Mouse (Mus musculus): ENCODE measurements at regions not wholly inside any gene's neighbourhood (a gene's known extent, or its start where the extent isn't known, plus 50 kb on each side); places are given as distances from the start of the nearest gene placed in this dataset.

GRCm38 (mm10) chr1:190067181-190067580 lies 103.3 kb downstream of the Prox1 start:
- WGBS: 83% methylated on average over 3 of the region's 3 CpGs
- Histone ChIP-seq H3K27ac (ENCODE audit: insufficient read depth, low read depth, low read length) (no peak overlapping the region), H3K4me3 (ENCODE audit: insufficient read depth, low read depth, low read length) (no peak overlapping the region), H3K36me3 (ENCODE audit: control insufficient read depth, insufficient read depth, low read length) (no peaks in the 10 kb centered on the region), H3K4me1 (ENCODE audit: control insufficient read depth, insufficient read depth, low read length) (no peaks in the 10 kb centered on the region), H3K27me3 (replicated peaks; ENCODE audit: control insufficient read depth, insufficient read depth, low read length) (no peaks in the 10 kb centered on the region)
- TF ChIP-seq CTCF (conservative IDR thresholded peaks at IDR 0.05; ENCODE audit: insufficient read depth, insufficient read length, low read depth, low read length): no peak
- no peak for TF ChIP-seq POLR2A (IDR thresholded peaks at IDR 0.05; ENCODE audit: low read depth, low read length)
- no peak for DNase-seq

- no peaks in the 10 kb centered on the region for H3K27me3 ChIP-seq (replicated peaks; ENCODE audit: control insufficient read depth, insufficient read depth, low read length)
- H3K4me1 ChIP-seq (ENCODE audit: control insufficient read depth, insufficient read depth, low read length): no peaks in the 10 kb centered on the region
- WGBS: 67% methylated on average over 9 of the region's 9 CpGs
- no peak for DNase-seq
- no peak overlapping the region for H3K27ac ChIP-seq (ENCODE audit: insufficient read depth, low read depth, low read length)
- no peaks in the 10 kb centered on the region for H3K36me3 ChIP-seq (ENCODE audit: control insufficient read depth, insufficient read depth, low read length)
- TF ChIP-seq POLR2A (IDR thresholded peaks at IDR 0.05; ENCODE audit: low read depth, low read length): no peak
- TF ChIP-seq CTCF (conservative IDR thresholded peaks at IDR 0.05; ENCODE audit: insufficient read depth, insufficient read length, low read depth, low read length): no peak
- no peak overlapping the region for H3K4me3 ChIP-seq (ENCODE audit: insufficient read depth, low read depth, low read length)
These were observed 104.1 kb downstream of the Prox1 start for GRCm38 (mm10) chr1:190066426-190066825.

- H3K36me3 ChIP-seq (ENCODE audit: control insufficient read depth, insufficient read depth, low read length): no peaks in the 10 kb centered on the region
- H3K27ac ChIP-seq (ENCODE audit: insufficient read depth, low read depth, low read length): no peak overlapping the region
- H3K4me1 ChIP-seq (ENCODE audit: control insufficient read depth, insufficient read depth, low read length): no peaks in the 10 kb centered on the region
- 58% methylated on average over 9 of the region's 9 CpGs for WGBS
- H3K4me3 ChIP-seq (ENCODE audit: insufficient read depth, low read depth, low read length): no peak overlapping the region
- TF ChIP-seq CTCF (conservative IDR thresholded peaks at IDR 0.05; ENCODE audit: insufficient read depth, insufficient read length, low read depth, low read length) (no peak), POLR2A (IDR thresholded peaks at IDR 0.05; ENCODE audit: low read depth, low read length) (no peak)
- DNase-seq: no peak
- H3K27me3 ChIP-seq (replicated peaks; ENCODE audit: control insufficient read depth, insufficient read depth, low read length): no peaks in the 10 kb centered on the region
These were observed 108.8 kb downstream of the Prox1 start for GRCm38 (mm10) chr1:190061560-190062295.

GRCm38 (mm10) chr1:190059025-190059424 lies 111.5 kb downstream of the Prox1 start:
- Histone ChIP-seq H3K4me3 (ENCODE audit: insufficient read depth, low read depth, low read length) (no peak overlapping the region), H3K27ac (ENCODE audit: insufficient read depth, low read depth, low read length) (no peak overlapping the region), H3K36me3 (ENCODE audit: control insufficient read depth, insufficient read depth, low read length) (no peaks in the 10 kb centered on the region), H3K27me3 (replicated peaks; ENCODE audit: control insufficient read depth, insufficient read depth, low read length) (no peaks in the 10 kb centered on the region), H3K4me1 (ENCODE audit: control insufficient read depth, insufficient read depth, low read length) (no peaks in the 10 kb centered on the region)
- TF ChIP-seq CTCF (conservative IDR thresholded peaks at IDR 0.05; ENCODE audit: insufficient read depth, insufficient read length, low read depth, low read length) (no peak), POLR2A (IDR thresholded peaks at IDR 0.05; ENCODE audit: low read depth, low read length) (no peak)
- WGBS: 46% methylated on average over 3 of the region's 3 CpGs
- DNase-seq: peak; percentile 60

- WGBS: 60% methylated on average over 2 of the region's 2 CpGs
- no peaks in the 10 kb centered on the region for H3K36me3 ChIP-seq (ENCODE audit: control insufficient read depth, insufficient read depth, low read length)
- no peaks in the 10 kb centered on the region for H3K27me3 ChIP-seq (replicated peaks; ENCODE audit: control insufficient read depth, insufficient read depth, low read length)
- no peaks in the 10 kb centered on the region for H3K4me1 ChIP-seq (ENCODE audit: control insufficient read depth, insufficient read depth, low read length)
- no peak overlapping the region for H3K27ac ChIP-seq (ENCODE audit: insufficient read depth, low read depth, low read length)
- H3K4me3 ChIP-seq (ENCODE audit: insufficient read depth, low read depth, low read length): no peak overlapping the region
- no peak for DNase-seq
- TF ChIP-seq CTCF (conservative IDR thresholded peaks at IDR 0.05; ENCODE audit: insufficient read depth, insufficient read length, low read depth, low read length): no peak
- no peak for TF ChIP-seq POLR2A (IDR thresholded peaks at IDR 0.05; ENCODE audit: low read depth, low read length)
These were observed 113.6 kb downstream of the Prox1 start for GRCm38 (mm10) chr1:190056931-190057330.

GRCm38 (mm10) chr1:190051903-190052302 lies 118.6 kb downstream of the Prox1 start:
- DNase-seq: no peak
- no peak overlapping the region for H3K27ac ChIP-seq (ENCODE audit: insufficient read depth, low read depth, low read length)

GRCm38 (mm10) chr1:190048521-190049170 lies 121.9 kb downstream of the Prox1 start:
- no peak overlapping the region for H3K4me3 ChIP-seq (ENCODE audit: insufficient read depth, low read depth, low read length)

More at GRCm38 (mm10) chr1:190051903-190052302, 118.6 kb downstream of the Prox1 start:
- no peak overlapping the region for H3K4me3 ChIP-seq (ENCODE audit: insufficient read depth, low read depth, low read length)
- TF ChIP-seq POLR2A (IDR thresholded peaks at IDR 0.05; ENCODE audit: low read depth, low read length) (no peak), CTCF (conservative IDR thresholded peaks at IDR 0.05; ENCODE audit: insufficient read depth, insufficient read length, low read depth, low read length) (no peak)
- H3K4me1 ChIP-seq (ENCODE audit: control insufficient read depth, insufficient read depth, low read length): no peaks in the 10 kb centered on the region
- H3K36me3 ChIP-seq (ENCODE audit: control insufficient read depth, insufficient read depth, low read length): no peaks in the 10 kb centered on the region
- no peaks in the 10 kb centered on the region for H3K27me3 ChIP-seq (replicated peaks; ENCODE audit: control insufficient read depth, insufficient read depth, low read length)
- WGBS: 92% methylated on average over 2 of the region's 2 CpGs

More at GRCm38 (mm10) chr1:190048521-190049170, 121.9 kb downstream of the Prox1 start:
- TF ChIP-seq POLR2A (IDR thresholded peaks at IDR 0.05; ENCODE audit: low read depth, low read length) (no peak), CTCF (conservative IDR thresholded peaks at IDR 0.05; ENCODE audit: insufficient read depth, insufficient read length, low read depth, low read length) (no peak)
- DNase-seq: no peak
- Histone ChIP-seq H3K27ac (ENCODE audit: insufficient read depth, low read depth, low read length) (no peak overlapping the region), H3K4me1 (ENCODE audit: control insufficient read depth, insufficient read depth, low read length) (peaks cover 5% of the 10 kb centered on the region), H3K27me3 (replicated peaks; ENCODE audit: control insufficient read depth, insufficient read depth, low read length) (no peaks in the 10 kb centered on the region), H3K36me3 (ENCODE audit: control insufficient read depth, insufficient read depth, low read length) (no peaks in the 10 kb centered on the region)
- WGBS: 78% methylated on average over 2 of the region's 2 CpGs

Measured in kidney, adult 2 months (tissue).